In the genomic region with DNA sequence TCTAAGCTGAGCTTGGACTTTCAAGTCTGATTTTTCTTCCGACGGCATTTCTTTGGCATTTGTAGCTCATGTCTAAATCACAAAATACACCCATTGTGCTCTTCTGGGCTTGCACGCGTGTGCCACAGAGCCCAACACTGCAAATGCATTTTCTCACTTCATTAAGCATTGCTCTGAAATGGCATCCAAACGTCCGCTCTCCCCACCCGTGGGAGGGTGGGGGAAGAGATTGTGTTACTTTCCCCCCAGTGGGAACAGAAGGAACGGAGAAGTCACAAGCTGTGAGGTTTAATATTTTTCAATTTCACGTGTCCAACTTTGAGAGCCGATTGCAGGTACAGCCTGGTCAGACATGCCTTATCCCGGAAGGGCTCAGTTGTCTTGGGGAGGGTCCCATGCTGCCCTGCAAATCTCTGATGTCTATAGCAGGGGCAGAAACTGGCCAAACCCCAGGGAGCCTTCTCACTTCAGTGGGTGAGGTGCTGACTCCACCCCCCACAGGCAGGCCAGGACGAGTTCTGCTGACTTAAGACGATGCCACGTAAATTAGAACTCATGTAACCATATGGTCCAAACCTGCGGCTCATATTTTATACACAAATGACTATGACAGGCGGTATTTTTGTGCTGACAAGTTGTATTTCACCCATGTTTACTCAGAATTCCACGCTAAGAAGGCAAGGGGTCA, we compare ENCODE assay signal across 11 mouse cellular contexts.
A peak's percentile ranks its signal among the peaks of the same experiment; 100 is the strongest.
DNase-seq lines count a peak whose midpoint lies in the region; ATAC-seq lines count a peak whose summit lies in the region.
"Had no signal": no experiment of that assay in that cellular context is flagged by ENCODE, and none has a peak within 500 bp of the region (broad histone marks: within the 10 kb centered on the region; RNA-seq: fewer than 3 reads in every experiment).

No protein-coding gene starts in this region.

- no peak for ATAC-seq in forebrain, embryonic 11.5 days (replicated peaks; ENCODE audit: low FRiP score)
- ATAC-seq in midbrain, embryonic 14.5 days (ENCODE audit: low FRiP score, low TSS enrichment), result no peak
- no peak for ATAC-seq in midbrain, embryonic 15.5 days (replicated peaks)

- H3K27ac ChIP-seq in forebrain, embryonic 10.5 days, result peak overlapping the region; percentile 86
- no peak overlapping the region for H3K27ac ChIP-seq in forebrain, embryonic 11.5 days (ENCODE audit: low read depth, low read length)
- peak overlapping the region; percentile 33; the same call in 1 of the 2 replicates for H3K27ac ChIP-seq in midbrain, embryonic 14.5 days (replicated peaks; ENCODE audit: low read depth, low read length)
- no peak overlapping the region for H3K27ac ChIP-seq in midbrain, embryonic 15.5 days
- peak overlapping the region; percentile 85 for H3K27ac ChIP-seq in hindbrain, embryonic 10.5 days
- H3K27ac ChIP-seq: stomach, postnatal 0 days had no signal

- 60% methylated on average over 17 of the region's 17 CpGs for WGBS in forebrain, embryonic 10.5 days
- 57% methylated on average over 17 of the region's 17 CpGs for WGBS in forebrain, embryonic 11.5 days
- WGBS in midbrain, embryonic 14.5 days, result 55% methylated on average over 17 of the region's 17 CpGs
- 50% methylated on average over 17 of the region's 17 CpGs for WGBS in midbrain, embryonic 15.5 days
- 47% methylated on average over 17 of the region's 17 CpGs for WGBS in hindbrain, embryonic 10.5 days

- H3K4me1 ChIP-seq in forebrain, embryonic 10.5 days, result peaks cover 79% of the 10 kb centered on the region
- peaks cover 9% of the 10 kb centered on the region; the same call in 1 of the 2 replicates for H3K4me1 ChIP-seq in forebrain, embryonic 11.5 days (replicated peaks; ENCODE audit: control insufficient read depth, insufficient read depth, low read length)
- H3K4me1 ChIP-seq in midbrain, embryonic 14.5 days (ENCODE audit: control insufficient read depth, insufficient read depth, low read length), result peaks cover 25% of the 10 kb centered on the region
- 0 out of 2 replicates have a peak, but pooled peaks cover 6% of the 10 kb centered on the region for H3K4me1 ChIP-seq in midbrain, embryonic 15.5 days
- H3K4me1 ChIP-seq in hindbrain, embryonic 10.5 days (replicated peaks), result peaks cover 76% of the 10 kb centered on the region

- no peak overlapping the region for H3K4me2 ChIP-seq in forebrain, embryonic 11.5 days (ENCODE audit: low read depth, low read length, severe bottlenecking)
- H3K4me2 ChIP-seq in midbrain, embryonic 14.5 days (ENCODE audit: low read length), result no peak overlapping the region
- H3K4me2 ChIP-seq in midbrain, embryonic 15.5 days, result no peak overlapping the region

- no peak overlapping the region for H3K4me3 ChIP-seq in forebrain, embryonic 10.5 days
- H3K4me3 ChIP-seq in forebrain, embryonic 11.5 days (ENCODE audit: low read depth, low read length), result no peak overlapping the region
- H3K4me3 ChIP-seq in midbrain, embryonic 14.5 days (replicated peaks; ENCODE audit: low read depth, low read length), result no peak overlapping the region
- H3K4me3 ChIP-seq in midbrain, embryonic 15.5 days, result no peak overlapping the region
- H3K4me3 ChIP-seq in hindbrain, embryonic 10.5 days, result no peak overlapping the region

- H3K36me3 ChIP-seq in forebrain, embryonic 10.5 days (replicated peaks), result no peaks in the 10 kb centered on the region
- H3K36me3 ChIP-seq in forebrain, embryonic 11.5 days (ENCODE audit: control insufficient read depth, insufficient read depth, low read length), result no peaks in the 10 kb centered on the region
- no peaks in the 10 kb centered on the region for H3K36me3 ChIP-seq in midbrain, embryonic 14.5 days (ENCODE audit: control insufficient read depth, insufficient read depth, low read length)
- no peaks in the 10 kb centered on the region for H3K36me3 ChIP-seq in midbrain, embryonic 15.5 days (replicated peaks)
- H3K36me3 ChIP-seq in hindbrain, embryonic 10.5 days, result no peaks in the 10 kb centered on the region

- no peak for DNase-seq in forebrain, embryonic 10.5 days (ENCODE audit: extremely low spot score, low spot score)
- no peak for DNase-seq in forebrain, embryonic 11.5 days (ENCODE audit: low spot score)
- no peak for DNase-seq in midbrain, embryonic 14.5 days
- DNase-seq in hindbrain, embryonic 10.5 days (ENCODE audit: low spot score), result no peak
- peak; percentile 35 for DNase-seq in retina, embryonic 14.5 days (ENCODE audit: low spot score)
- DNase-seq in right cerebral cortex, adult 2 months (ENCODE audit: low spot score in 2 of 2), result no peak
- no peak for DNase-seq in layer of hippocampus, adult 9-11 months
- DNase-seq: adrenal gland, adult 2 months; lung, postnatal 14 days had no signal

- H3K9ac ChIP-seq in forebrain, embryonic 11.5 days (ENCODE audit: low read length), result no peak overlapping the region
- H3K9ac ChIP-seq in midbrain, embryonic 14.5 days (replicated peaks; ENCODE audit: low read length), result no peak overlapping the region
- no peak overlapping the region for H3K9ac ChIP-seq in midbrain, embryonic 15.5 days

- no peaks in the 10 kb centered on the region; the same call in 1 of the 2 replicates for H3K27me3 ChIP-seq in forebrain, embryonic 10.5 days (ENCODE audit: poor library complexity, severe bottlenecking)
- no peaks in the 10 kb centered on the region for H3K27me3 ChIP-seq in forebrain, embryonic 11.5 days (ENCODE audit: control insufficient read depth, insufficient read depth, low read length)
- H3K27me3 ChIP-seq in midbrain, embryonic 14.5 days (ENCODE audit: control insufficient read depth, insufficient read depth, low read length), result no peaks in the 10 kb centered on the region
- H3K27me3 ChIP-seq in midbrain, embryonic 15.5 days (replicated peaks), result no peaks in the 10 kb centered on the region
- H3K27me3 ChIP-seq in hindbrain, embryonic 10.5 days (ENCODE audit: insufficient read depth, poor library complexity, severe bottlenecking), result no peaks in the 10 kb centered on the region

- H3K9me3 ChIP-seq in forebrain, embryonic 10.5 days, result no peaks in the 10 kb centered on the region
- no peaks in the 10 kb centered on the region for H3K9me3 ChIP-seq in forebrain, embryonic 11.5 days (ENCODE audit: control insufficient read depth, low read length)
- no peaks in the 10 kb centered on the region for H3K9me3 ChIP-seq in midbrain, embryonic 14.5 days (ENCODE audit: control insufficient read depth, low read length)
- no peaks in the 10 kb centered on the region for H3K9me3 ChIP-seq in midbrain, embryonic 15.5 days
- H3K9me3 ChIP-seq in hindbrain, embryonic 10.5 days, result no peaks in the 10 kb centered on the region

Comparison
In these comparisons a context has a peak if more than half of its experiments do, and no peak if none do; other contexts are left out.
1. H3K27ac ChIP-seq: peak in forebrain, embryonic 10.5 days (single experiment), midbrain, embryonic 14.5 days (single experiment) and hindbrain, embryonic 10.5 days (single experiment); none in forebrain, embryonic 11.5 days (single experiment) and midbrain, embryonic 15.5 days (single experiment).